Mouse (Mus musculus) embryo, embryonic 10.5 days (tissue): ENCODE measurements at regions not wholly inside any gene's neighbourhood (a gene's known extent, or its start where the extent isn't known, plus 50 kb on each side); places are given as distances from the start of the nearest gene placed in this dataset.
"Not testable (repeated sequence)": the region's sequence is repeated elsewhere in the genome, so short reads cannot be mapped to it uniquely, and the experiment has no call there.

Experiments
- DNase-seq: peaks from one replicate; pipeline ENCODE4 v3.0.0-alpha.2; 2015; ENCODE audit warnings: low spot score

GRCm38 (mm10) chr7:111174393-111175124 is 91.7 kb upstream of the Eif4g2 start:
- no peak for DNase-seq

GRCm38 (mm10) chr7:111172061-111172460 is 89.2 kb upstream of the Eif4g2 start:
- DNase-seq = no peak

GRCm38 (mm10) chr7:111168546-111169233 is 85.9 kb upstream of the Eif4g2 start:
- DNase-seq = not testable (repeated sequence)

- no peak for DNase-seq
Measured at GRCm38 (mm10) chr7:111164994-111165393, 82.2 kb upstream of the Eif4g2 start.

GRCm38 (mm10) chr7:111164276-111164675 is 81.4 kb upstream of the Eif4g2 start:
- no peak for DNase-seq

- DNase-seq = no peak
Measured at GRCm38 (mm10) chr7:111163861-111164260, 81.0 kb upstream of the Eif4g2 start.

- DNase-seq = no peak
Measured at GRCm38 (mm10) chr7:111163321-111163720, 80.5 kb upstream of the Eif4g2 start.

- no peak for DNase-seq
Measured at GRCm38 (mm10) chr7:111158791-111159286, 76.0 kb upstream of the Eif4g2 start.

GRCm38 (mm10) chr7:111157754-111158325 is 75.0 kb upstream of the Eif4g2 start:
- peak; percentile 50 for DNase-seq

GRCm38 (mm10) chr7:111157287-111157686 is 74.5 kb upstream of the Eif4g2 start:
- peak; percentile 26 for DNase-seq

GRCm38 (mm10) chr7:111156472-111157231 is 73.8 kb upstream of the Eif4g2 start:
- DNase-seq = peak; percentile 28

- no peak for DNase-seq
Measured at GRCm38 (mm10) chr7:111155995-111156394, 73.2 kb upstream of the Eif4g2 start.

GRCm38 (mm10) chr7:111154217-111154616 is 71.4 kb upstream of the Eif4g2 start:
- DNase-seq = no peak

- DNase-seq = no peak
Measured at GRCm38 (mm10) chr7:111150540-111150939, 67.7 kb upstream of the Eif4g2 start.

GRCm38 (mm10) chr7:111150115-111150514 is 67.3 kb upstream of the Eif4g2 start:
- DNase-seq = no peak

- DNase-seq = no peak
Measured at GRCm38 (mm10) chr7:111147593-111147992, 64.8 kb upstream of the Eif4g2 start.

- no peak for DNase-seq
Measured at GRCm38 (mm10) chr7:111146670-111147069, 63.8 kb upstream of the Eif4g2 start.

- DNase-seq = no peak
Measured at GRCm38 (mm10) chr7:111144216-111144615, 61.4 kb upstream of the Eif4g2 start.

GRCm38 (mm10) chr7:111141285-111141965 is 58.6 kb upstream of the Eif4g2 start:
- no peak for DNase-seq

GRCm38 (mm10) chr7:111138038-111138437 is 55.2 kb upstream of the Eif4g2 start:
- no peak for DNase-seq

- no peak for DNase-seq
Measured at GRCm38 (mm10) chr7:111136066-111136639, 53.3 kb upstream of the Eif4g2 start.
